Mouse (Mus musculus): Measurements from ENCODE around the gene Rrnad1.

The Rrnad1 gene

DNA sequence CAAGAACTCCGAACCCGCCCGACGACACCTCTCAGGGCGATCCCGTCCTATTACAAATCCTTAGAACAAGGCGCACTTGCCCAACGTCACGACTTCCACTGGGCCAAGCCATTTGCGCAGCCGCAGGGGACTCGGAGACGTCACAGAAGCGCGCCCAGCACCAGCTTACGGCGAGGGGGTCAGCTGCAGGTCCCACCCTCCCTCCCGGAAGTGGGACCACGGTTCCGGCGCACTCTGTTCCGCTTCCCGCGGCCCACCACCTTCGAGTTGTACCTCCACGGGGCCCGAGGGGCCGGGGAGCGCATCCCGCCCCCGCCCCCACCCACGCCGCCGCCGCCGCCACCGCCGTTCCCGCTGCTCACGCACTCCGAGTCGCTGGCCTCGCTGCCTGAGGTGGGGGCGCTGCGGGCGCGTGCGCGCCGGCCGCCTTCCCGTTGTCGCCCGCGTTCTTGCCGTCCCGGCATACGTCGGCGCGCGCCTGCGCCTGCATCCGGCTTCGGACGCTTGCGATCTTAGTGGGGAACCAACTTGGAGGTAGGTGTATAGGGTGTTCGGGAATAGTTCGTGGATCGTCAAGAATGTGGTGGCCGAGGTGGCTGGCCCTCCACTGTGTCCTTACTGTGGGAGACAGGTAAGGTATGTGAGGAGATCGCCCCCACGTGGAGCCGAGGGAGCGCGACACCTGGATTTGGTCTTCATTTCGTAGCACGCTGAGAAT lies at the start of gene Rrnad1, which contains the start of gene Isg20l2:
Gene Rrnad1 (minus strand): TSS at position 640 of the 718 bp plus-strand sequence.
Gene Isg20l2 (plus strand): TSS at position 237 of the 718 bp plus-strand sequence.
- DNase-seq (ENCODE audit: low spot score) = peak; percentile 92

DNA sequence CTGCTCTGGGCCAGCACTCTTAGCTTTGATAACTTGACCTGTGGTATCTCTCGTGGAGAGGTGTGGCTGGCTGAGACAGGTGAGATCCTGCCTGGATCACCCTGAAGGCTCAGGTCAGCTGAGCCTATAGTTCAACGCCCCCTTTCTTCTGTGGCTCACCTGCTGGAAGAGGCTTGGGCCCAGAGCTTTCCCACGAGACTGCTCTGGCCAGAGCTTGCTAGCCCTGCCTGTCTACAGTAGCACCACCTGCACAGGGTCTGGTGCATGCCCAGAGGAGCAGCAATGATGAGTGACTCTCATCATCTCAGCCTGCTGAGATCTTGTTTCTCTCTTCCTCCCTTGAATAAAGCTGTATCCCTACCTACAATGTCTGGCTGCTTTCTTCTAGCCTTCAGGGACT lies 49.6 kb upstream of the Rrnad1 start:
- no peak for DNase-seq (ENCODE audit: low spot score)

DNA sequence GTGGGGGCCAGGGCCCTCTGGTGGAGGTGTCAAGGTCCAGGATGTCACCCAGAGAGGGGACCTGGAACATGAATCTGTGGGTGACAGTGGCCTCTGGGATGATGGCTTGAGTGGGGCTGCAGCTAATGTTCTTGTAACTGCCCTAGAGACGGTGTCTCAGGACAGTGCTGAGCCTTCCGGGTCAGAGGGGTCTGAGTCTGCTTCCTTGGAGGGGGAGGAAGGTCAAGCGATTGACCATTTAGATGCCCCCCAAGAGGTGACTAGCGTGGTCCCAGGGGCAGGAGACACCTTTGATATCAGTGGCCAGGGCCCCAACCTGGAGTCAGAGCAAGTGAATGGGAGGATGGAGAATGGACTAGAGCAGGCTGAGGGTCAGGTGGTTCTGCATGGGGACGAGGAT lies 49.0 kb upstream of the Rrnad1 start:
- no peak for DNase-seq (ENCODE audit: low spot score)

GRCm38 (mm10) chr3:87974381-87974987 lies 44.0 kb upstream of the Rrnad1 start:
- DNase-seq (ENCODE audit: low spot score) = no peak

GRCm38 (mm10) chr3:87973593-87974380 lies 43.3 kb upstream of the Rrnad1 start:
- no peak for DNase-seq (ENCODE audit: low spot score)

DNA sequence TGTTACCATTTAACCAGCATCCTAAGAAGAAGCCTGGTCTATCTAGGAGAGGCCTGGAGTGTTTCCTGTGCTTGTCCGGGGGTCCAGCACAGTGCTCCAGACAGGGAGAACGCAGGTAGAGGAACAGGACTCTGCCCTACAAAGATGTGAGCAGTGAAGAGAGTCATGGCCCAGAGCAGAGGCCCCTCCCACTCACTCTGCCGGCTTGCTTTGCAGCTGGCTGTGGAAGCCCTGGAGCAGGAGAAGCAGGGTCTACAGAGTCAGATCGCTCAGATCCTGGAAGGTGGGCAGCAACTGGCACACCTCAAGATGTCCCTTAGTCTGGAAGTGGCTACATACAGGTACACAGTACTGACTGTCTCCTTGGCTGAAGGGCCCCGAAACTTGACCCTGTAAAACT lies 42.3 kb upstream of the Rrnad1 start:
- no peak for DNase-seq (ENCODE audit: low spot score)

- DNase-seq (ENCODE audit: low spot score) = no peak
These were observed 41.7 kb upstream of the Rrnad1 start for GRCm38 (mm10) chr3:87972203-87972664.

GRCm38 (mm10) chr3:87971489-87972202 lies 41.1 kb upstream of the Rrnad1 start:
- no peak for DNase-seq (ENCODE audit: low spot score)

GRCm38 (mm10) chr3:87970939-87971488 lies 40.5 kb upstream of the Rrnad1 start, which contains the start of gene Nes:
Gene Nes, plus strand, starts transcription at chr3:87971078.
- DNase-seq (ENCODE audit: low spot score) = no peak

- DNase-seq (ENCODE audit: low spot score) = no peak
These were observed 39.8 kb upstream of the Rrnad1 start for GRCm38 (mm10) chr3:87970184-87970938.

GRCm38 (mm10) chr3:87960586-87961191 lies 30.2 kb upstream of the Rrnad1 start:
- DNase-seq (ENCODE audit: low spot score) = peak; percentile 53

DNA sequence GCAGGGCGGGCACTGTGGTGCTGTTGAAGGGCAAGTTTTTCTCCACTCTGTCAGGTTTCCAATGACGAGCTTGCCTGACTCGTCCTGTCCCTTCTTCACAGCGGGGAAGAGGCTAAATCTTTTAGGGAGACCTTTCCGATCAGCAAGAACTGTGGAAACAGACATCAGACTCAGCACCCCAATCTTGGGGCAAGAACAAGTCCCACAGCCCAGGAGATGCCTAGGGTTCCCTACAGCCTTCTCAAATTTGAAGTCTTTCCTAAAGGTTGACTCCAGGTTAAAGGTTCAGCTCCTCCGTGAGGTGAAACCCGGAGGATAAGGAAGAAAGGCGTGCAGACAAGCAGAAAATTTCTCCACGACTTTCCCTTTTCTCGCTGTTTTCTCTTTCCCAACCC lies 29.7 kb upstream of the Rrnad1 start:
- DNase-seq (ENCODE audit: low spot score) = no peak

DNA sequence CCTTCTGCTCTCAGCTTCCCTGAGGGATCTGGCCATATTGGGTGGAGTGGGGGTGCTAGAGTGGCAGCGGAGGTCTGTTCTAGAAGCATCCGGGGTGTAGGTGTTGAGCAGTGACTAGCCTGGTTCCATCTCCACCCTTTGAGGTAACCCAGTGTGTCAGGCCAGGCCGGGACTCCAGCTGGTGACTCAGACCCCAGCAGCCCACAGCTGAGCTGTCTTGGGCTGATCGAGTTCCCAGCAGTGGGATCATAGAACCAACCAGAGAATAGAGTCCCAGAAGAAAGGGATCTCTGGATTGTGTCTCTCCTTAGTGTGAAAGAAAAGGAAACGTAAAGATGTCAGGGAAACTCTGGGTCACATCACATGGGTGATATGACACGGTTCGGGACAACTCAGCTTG lies 28.9 kb upstream of the Rrnad1 start:
- no peak for DNase-seq (ENCODE audit: low spot score)

DNA sequence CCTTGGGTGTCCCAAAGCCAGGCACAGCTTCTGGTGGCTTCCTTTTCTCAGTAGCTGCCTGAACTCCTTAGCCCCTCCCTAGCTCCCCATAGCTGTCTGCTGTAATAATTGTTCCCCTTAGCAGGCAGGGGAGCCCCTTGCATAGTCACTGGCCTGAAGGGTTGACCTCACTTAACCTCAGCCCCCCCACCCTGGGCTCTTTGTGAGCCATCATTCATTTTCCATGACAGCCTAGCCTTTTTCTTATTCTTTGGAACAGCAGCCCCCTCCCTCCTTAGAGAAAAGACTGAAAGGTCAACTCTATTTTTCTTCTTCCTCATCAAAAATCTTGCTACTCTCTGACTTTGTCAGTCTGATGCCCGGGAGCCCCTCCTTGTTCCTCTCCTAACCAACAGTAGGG lies 28.4 kb upstream of the Rrnad1 start:
- no peak for DNase-seq (ENCODE audit: low spot score)

DNA sequence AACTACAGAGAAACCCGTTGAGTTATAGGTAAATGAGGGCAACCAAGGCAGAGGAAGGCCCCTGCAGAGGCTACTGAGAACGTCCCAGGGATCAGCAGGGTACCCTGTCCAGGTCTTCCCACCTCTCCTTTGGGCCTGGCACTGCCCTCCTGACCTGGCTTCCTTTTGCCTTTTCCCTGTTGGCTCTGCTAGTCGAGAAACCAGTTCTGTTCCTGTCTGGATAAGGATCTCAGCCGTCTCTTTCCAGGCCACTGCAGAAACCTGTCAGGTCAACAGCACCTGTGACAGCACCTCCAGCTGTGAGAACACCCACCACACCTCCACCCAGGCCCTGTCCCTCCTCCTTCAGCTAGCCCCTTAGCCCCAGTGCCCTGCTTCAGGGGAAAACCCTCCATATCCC lies 28.0 kb upstream of the Rrnad1 start:
- DNase-seq (ENCODE audit: low spot score) = no peak

GRCm38 (mm10) chr3:87958056-87958455 lies 27.5 kb upstream of the Rrnad1 start:
- no peak for DNase-seq (ENCODE audit: low spot score)

GRCm38 (mm10) chr3:87952440-87952839 lies 21.9 kb upstream of the Rrnad1 start:
- DNase-seq (ENCODE audit: low spot score) = no peak

GRCm38 (mm10) chr3:87951946-87952345 lies 21.4 kb upstream of the Rrnad1 start:
- DNase-seq (ENCODE audit: low spot score) = no peak

DNA sequence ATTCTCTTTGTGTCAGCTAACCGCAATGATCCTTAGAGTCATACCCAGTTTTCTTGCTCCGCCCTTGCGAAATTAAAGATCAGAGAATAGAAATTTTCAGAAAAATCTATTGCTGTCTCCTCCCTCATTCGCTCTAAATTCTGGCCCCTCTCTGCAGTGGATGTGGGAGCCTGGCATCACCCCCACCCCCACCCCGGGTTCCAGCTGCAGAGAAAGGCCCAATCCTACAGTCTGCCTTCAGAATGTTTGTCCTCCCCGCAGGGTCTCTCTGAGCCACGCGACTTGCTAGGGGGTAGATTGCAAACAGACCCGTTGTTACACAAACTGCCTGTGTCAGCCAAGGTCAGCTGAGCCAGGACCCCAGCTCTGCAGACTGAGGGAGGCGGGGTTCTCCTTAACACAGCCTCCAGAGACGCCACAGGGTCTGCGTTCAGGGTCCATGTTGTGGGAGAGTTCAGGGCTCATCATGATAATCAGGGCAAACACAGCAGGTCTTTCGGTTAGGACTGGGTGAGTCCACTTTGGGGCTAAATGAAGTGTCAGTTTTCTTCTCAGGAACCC lies 19.5 kb upstream of the Rrnad1 start:
- no peak for DNase-seq (ENCODE audit: low spot score)

DNA sequence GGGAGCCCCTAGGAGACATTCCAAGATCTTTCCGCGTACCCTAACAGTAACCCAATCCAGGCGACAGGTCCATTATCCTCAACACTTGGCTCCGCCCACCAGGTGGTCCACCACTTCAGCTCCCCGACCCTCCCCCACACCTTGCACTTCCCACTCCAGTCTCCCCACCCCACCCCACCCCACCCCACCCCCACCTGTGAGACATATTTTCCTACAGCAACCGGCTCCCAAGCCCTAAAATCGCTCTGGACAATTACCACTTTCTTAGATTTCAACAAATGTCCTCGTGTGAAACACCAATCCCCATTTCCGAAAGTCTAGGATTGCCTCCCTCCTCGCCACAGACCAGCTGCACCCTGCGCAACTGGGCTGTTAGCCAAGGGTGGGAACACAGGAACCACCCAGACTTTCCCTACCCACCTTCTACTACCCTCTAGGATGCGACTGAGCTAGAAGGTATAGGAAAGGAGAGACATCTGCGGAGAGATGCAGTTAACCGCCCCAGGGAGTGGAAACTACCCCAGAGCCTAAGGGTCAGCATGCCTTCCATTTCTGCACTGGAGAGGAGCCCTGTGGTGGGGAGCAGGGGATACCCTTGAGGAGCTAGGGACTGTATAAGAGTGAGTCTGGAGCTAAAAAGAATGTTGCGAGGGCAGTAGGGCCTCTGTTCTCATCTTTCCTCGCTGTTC lies 18.9 kb upstream of the Rrnad1 start:
- no peak for DNase-seq (ENCODE audit: low spot score)

Measured in urinary bladder, postnatal 10 days (tissue).